Mouse (Mus musculus) brain, embryonic 14.5 days (tissue): ENCODE data around the gene Pnck. TPM values are rescaled to one million over a fixed set of nuclear protein-coding genes. Genes with fewer than 3 reads are reported as not detected.
A peak's percentile ranks its signal among the peaks of the same experiment; 100 is the strongest.

ENCODE experiments used
- DNase-seq: peaks from one replicate; pipeline ENCODE4 v3.0.0-alpha.2; 2011; ENCODE audit warnings: low read depth
- CTCF ChIP-seq: fragments of 200-500 bp; IDR thresholded peaks from 2 replicates; pipeline ENCODE4 v1.5.1; 2012; ENCODE audit warnings: inconsistent platforms, mild to moderate bottlenecking, moderate library complexity, borderline replicate concordance; ENCODE audit not compliant: insufficient read depth, insufficient read length; ENCODE audit errors: extremely low read depth
- POLR2A ChIP-seq: fragments of 200-500 bp; IDR thresholded peaks from 2 replicates; pipeline ENCODE4 v1.6.1; 2012; ENCODE audit warnings: mild to moderate bottlenecking, inconsistent platforms, borderline replicate concordance; ENCODE audit not compliant: poor library complexity, insufficient read depth, insufficient read length, severe bottlenecking; ENCODE audit errors: extremely low read depth
- polyA plus RNA-seq: library from polyadenylated mRNA; depleted of rRNA; stranded (reverse); fragments of >200 nt; gene quantifications from 2 replicates; pipeline ENCODE4 v1.2.3, GENCODE M21; 2012; rRNA removed

The Pnck gene
- polyA plus RNA-seq: 139 and 181 TPM in 2 replicates

DNA sequence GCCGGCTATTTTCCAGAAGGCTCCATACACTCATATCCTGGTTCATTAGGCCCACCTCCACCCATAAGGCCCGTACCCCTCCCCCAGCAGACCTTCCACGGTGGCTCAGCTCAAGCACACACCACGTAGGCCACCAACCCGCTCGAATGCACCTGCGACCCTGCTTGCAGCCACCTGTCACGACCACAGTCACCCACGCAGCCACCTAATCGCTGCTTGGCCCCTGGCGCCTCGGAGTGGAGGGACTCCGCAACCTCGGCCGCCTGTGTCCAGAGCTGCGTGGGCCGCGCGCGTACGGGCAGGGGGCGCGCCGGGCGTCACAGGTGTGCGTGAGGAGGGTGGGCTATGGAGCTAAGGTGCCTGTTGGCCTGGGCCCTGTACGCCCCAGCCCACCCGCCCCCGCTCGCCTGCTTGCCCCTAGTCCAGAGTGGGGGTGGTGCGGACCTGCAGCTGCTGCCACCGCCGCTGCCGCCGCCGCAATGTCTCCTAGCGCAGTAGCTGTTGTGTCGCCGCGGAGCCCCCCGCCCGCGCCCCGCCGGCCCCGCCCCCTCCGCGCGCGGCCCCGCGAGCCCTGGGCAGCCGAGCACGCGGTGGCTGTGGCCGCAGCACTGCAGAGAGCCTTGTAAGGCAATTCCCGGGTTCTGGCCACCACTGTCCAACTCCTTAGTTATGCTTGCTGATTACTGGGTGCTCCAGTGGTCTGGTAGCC, at the start of gene Pnck:
Gene Pnck, minus strand, starts transcription at position 543 of the 709 bp plus-strand sequence.
- no peak for TF ChIP-seq POLR2A
- TF ChIP-seq CTCF: no peak
- peak; percentile 59 for DNase-seq

DNA sequence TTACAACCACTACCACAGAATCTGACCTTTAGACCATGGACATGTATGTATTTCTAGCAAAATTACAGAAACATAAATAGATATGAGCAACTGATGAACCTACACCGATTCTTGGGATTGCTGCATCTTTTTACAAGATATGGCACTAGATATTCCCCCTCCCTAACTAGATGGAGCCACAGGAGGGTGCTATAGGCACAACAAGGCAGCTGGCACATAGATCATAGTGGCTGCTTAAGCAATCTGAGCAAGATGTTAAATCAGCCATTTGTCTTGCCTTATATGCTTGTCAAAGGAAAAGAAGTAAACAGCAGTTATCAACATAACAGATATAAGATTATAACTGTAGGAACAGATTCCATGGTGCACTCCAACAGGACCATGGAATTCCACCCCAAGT, 40.6 kb upstream of the Pnck start:
- peak; percentile 43 for DNase-seq
- TF ChIP-seq CTCF (peak; percentile 29; the same call in 1 of the 2 replicates), POLR2A (no peak)

DNA sequence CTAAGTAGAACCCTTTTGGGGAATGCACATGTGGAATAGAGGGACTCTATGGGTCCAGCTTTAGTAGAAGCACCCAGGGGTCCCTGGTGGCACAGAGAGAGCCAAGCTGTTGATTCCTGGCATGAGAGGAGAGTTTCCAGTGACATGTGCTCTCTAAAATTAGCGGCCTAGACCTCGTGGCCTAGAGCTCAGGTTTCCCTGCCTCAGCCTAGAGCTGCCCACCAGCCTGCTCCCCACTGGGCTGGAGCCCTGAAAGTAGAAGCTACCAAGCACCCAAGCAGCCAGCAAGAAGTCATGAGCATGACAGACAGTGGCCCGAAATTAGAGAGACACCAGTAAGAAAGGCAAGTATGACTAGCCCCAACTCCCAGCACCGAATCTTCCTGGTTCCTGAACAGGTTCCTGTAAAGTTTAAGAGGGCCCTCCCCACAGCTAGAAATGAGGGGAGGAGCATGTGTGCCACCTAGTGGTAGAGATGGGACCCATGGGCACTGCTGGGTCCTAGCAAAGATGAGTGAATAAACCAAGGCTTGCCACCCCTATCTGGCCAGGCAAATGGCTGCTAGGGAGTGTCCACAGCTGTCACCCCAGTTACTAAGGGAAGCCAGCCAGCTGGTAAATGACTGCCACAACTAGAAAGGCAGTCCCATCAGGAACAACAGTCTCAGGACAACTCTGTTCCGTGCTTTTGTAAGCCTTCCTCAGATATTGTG, 31.2 kb upstream of the Pnck start:
- peak; percentile 29 for DNase-seq
- TF ChIP-seq POLR2A: no peak
- peak; percentile 61; the same call in 1 of the 2 replicates for TF ChIP-seq CTCF

DNA sequence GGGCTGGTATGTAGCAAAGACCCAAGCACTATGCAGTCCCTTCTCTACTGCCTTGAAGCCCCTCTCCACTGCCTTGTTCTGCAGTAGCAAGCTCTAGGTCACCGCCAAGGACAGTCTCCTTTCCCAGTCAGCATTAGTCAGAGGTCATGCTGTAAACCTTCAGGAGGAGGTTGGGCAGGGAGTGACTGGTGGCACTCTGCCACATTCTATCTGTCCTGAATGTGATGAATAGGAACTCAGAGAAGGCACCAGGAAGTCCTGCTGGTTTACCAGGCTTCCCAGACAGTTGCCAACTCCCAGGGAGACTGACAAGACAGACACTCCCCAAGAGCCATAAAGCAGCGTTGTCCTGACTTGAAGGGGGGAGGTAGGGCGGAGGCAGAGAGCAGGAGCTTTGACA, 25.7 kb upstream of the Pnck start:
- no peak for DNase-seq
- TF ChIP-seq CTCF: no peak
- no peak for TF ChIP-seq POLR2A

DNA sequence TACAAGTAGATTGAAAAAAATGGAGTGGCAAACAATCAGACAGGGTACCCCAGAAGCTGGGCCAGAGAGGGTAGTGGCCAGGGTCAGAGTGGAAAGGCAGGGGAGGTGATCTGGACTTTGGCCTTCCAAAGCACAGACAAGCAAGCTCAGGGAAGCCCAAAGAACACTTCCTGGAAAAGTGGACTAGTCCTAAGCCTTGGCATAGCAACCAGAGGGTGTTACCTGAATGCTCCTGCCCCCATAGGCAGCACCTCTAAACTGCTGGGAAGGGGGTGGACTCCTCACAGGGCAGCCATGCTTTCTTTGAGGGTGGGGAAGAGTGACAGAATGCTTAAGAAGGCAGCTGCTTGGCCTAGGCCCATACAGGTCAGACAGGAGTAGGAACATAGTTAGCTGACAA, 25.1 kb upstream of the Pnck start:
- no peak for DNase-seq
- no peak for TF ChIP-seq CTCF
- no peak for TF ChIP-seq POLR2A

DNA sequence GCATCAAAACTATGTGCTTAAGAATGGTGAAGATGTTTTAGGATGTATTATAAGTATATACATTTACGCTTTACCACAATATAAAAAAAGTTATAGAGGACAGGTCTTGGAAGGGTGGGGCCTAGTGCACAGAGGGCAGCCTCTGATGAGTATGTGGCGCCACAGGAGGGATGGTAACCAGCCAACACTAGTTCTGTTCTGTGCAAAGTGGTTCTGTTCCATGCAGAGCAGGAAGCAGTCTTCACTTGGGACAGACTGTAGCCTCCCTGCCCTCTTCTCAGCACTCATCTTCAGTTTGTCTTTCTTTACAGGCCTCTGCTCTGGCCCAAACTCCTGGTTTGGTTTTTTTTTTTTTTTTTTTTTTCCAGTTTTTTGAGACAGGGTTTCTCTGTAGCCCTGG, 24.2 kb upstream of the Pnck start:
- no peak for TF ChIP-seq POLR2A
- TF ChIP-seq CTCF: no peak
- no peak for DNase-seq

DNA sequence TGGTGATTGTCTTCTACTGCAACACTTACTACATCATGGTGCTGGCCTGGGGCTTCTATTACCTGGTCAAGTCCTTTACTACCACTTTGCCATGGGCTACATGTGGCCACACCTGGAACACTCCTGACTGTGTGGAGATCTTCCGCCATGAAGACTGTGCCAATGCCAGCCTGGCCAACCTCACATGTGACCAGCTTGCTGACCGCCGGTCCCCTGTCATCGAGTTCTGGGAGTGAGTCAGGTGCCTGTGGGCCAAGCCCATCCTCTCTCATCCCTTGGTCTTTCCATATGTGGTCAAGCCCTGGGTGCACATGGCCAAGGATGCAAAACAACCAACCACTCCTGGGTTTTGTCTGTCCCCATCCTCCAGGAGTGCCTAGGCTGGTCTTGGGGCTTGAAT, 16.8 kb upstream of the Pnck start:
- no peak for DNase-seq
- TF ChIP-seq POLR2A: no peak
- no peak for TF ChIP-seq CTCF

DNA sequence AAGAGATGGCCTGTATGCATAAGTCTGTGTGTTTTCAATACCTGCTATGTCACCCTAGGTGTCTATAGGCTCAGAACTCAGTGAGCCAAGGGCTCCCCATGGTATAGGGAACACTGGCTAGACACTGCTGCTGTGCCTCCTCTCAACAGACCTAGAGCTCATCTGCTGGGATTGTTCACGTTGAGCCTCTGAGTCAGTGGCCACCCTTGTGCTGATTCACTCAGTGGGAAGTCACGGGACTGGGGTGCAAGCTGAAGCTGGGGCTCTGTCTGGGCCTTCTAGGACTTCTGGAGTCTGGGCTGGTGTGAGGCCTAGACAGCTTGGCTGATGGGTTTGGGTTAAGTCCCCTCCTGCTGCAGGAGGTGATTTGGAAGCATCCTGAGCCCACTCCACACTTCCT, 15.3 kb upstream of the Pnck start:
- DNase-seq: no peak
- TF ChIP-seq POLR2A (no peak), CTCF (no peak)

DNA sequence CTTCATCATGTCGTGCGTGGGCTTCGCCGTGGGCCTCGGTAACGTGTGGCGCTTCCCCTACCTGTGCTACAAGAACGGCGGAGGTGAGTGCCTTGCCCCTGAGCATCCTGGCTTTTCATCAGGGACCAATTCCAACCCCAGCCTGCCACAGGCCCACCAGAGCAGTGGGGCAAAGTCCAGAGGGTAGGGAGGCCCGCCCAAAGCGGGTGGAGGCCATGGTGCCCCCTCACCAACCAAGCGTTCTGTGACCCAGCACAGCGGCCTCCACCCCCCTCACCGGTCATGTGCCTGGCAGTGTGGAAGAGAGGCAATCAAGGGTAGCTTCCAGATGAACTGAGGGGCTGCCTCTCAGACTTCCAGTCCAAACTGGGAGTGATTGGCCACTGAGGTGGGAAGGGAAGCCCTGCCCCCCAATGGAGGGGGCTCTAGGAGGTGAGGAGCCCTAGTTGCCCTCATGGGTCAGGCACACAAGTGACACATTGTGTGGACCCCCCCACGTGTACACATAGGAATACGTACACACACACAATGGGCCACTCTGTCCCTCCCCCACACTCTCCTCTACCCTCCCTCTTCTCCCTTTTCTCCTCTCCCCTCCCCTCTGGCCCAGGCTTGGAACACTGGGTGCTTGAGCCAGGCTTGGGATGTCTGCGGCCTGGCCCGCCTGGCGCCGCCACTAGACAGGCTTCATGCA, 14.2 kb upstream of the Pnck start:
- peak; percentile 53 for DNase-seq
- TF ChIP-seq POLR2A (no peak), CTCF (no peak)

DNA sequence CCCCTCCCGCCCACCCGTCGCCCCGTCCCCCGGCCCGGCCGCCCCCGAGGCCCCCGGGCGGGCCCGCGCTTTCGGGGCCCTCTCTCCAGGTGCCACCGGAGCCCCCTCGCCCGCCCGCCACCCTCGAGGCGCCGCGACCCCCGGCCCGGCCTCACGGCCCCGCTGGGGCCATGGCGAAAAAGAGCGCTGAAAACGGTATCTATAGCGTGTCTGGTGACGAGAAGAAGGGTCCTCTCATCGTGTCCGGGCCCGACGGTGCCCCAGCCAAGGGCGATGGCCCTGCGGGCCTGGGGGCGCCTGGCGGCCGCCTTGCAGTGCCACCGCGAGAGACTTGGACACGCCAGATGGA, 13.7 kb upstream of the Pnck start:
- TF ChIP-seq POLR2A (no peak), CTCF (no peak)
- DNase-seq: no peak

DNA sequence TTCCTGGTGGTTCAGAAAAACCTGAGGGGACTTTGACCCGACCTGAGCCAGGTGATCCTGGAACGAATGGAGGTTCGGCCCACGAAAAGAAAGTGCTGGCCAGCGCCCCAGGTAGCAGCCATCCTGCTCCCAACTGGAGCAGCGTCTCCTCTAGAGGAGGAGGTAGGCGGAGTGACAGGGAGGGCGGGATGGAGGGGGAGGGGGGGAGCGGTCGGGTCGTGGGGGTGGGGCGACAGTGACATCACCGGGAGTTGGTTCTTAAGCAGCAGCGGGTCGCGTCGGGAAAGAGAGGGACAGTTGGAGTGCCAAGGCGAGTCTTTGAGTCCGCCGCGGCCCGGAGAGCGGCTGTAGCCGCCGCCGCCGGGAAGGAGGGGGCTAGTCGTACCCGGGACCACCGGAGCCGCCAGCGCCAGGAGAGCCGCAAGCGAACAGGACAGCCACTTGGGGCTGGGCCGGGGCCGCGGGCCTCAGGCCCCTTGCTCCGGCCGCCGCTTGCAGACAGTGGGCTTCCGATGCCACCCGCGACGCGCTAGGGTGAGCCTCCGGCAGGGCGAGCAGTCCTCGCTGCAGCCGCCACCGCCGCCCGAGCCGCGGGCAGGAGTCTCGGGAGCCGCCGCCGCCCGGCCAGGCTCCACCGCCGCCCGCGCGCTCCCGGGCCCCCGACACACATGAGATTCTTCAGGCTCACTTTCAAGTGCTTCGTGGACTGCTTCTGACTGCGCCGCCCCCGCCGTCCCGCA, 13.1 kb upstream of the Pnck start, which contains the start of gene Slc6a8:
Gene Slc6a8, plus strand, starts transcription at position 272 of the 740 bp plus-strand sequence.
- TF ChIP-seq CTCF: no peak
- TF ChIP-seq POLR2A: peak; percentile 50; the same call in 1 of the 2 replicates
- peak; percentile 89 for DNase-seq

DNA sequence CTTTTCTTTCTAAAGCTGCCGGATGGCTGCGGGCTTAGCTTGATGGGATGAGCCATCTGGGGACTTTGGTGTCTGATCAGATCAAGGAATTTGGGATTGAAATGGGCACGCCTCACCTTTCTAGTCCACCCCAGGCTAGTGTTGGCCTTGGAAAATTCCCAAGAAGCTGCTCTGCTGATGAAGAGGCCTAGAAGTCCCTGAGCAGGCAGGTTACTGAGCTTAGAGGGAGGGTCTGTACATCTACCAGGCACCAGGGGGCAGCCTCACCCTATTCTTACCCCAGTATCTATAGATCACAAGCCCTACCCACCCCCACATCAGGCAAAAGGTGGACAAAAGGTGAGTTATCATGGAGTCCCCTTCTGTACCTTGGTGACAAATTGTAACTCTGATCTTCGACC, 12.1 kb upstream of the Pnck start:
- peak; percentile 82 for DNase-seq
- TF ChIP-seq CTCF (peak; percentile 61; the same call in 1 of the 2 replicates), POLR2A (no peak)
